Mouse (Mus musculus) embryonic facial prominence, embryonic 14.5 days (tissue): ENCODE results near the gene Pnp2. TPM values are rescaled to one million over a fixed set of nuclear protein-coding genes. Genes with fewer than 3 reads are reported as not detected.
"Not testable (repeated sequence)": the region's sequence is repeated elsewhere in the genome, so short reads cannot be mapped to it uniquely, and the experiment has no call there.

ENCODE experiments used
- ATAC-seq: fragments of 200-750 bp; cut with Nextera tagmentation; 2 replicates; pipeline ENCODE4 v1.8.0; 2017; ENCODE audit warnings: low read depth, moderate number of reproducible peaks, moderate TSS enrichment
- DNase-seq: peaks from one replicate; pipeline ENCODE4 v3.0.0-alpha.2; 2015; ENCODE audit warnings: low spot score
- H3K27ac ChIP-seq: fragments of 300-500 bp; sonication (generic); replicated peaks from 2 replicates; pipeline ENCODE4 v1.5.1; 2014; ENCODE audit warnings: low read depth, mild to moderate bottlenecking, low read length, moderate library complexity
- H3K27me3 ChIP-seq: fragments of 300-500 bp; sonication (generic); replicated peaks from 2 replicates; pipeline ENCODE4 v1.6.1; 2014; ENCODE audit warnings: low read length; ENCODE audit not compliant: control insufficient read depth, insufficient read depth
- H3K36me3 ChIP-seq: fragments of 300-500 bp; sonication (generic); 2 replicates; pipeline ENCODE4 v1.6.1; 2014; ENCODE audit warnings: low read length, mixed read lengths; ENCODE audit not compliant: control insufficient read depth, insufficient read depth
- H3K4me1 ChIP-seq: fragments of 300-500 bp; sonication (generic); 2 replicates; pipeline ENCODE4 v1.6.1; 2014; ENCODE audit warnings: antibody characterized with exemption, low read length; ENCODE audit not compliant: control insufficient read depth, insufficient read depth
- H3K4me2 ChIP-seq: fragments of 300-500 bp; sonication (generic); 2 replicates; pipeline ENCODE4 v1.6.1; 2014; ENCODE audit warnings: low read depth, mild to moderate bottlenecking, low read length, moderate library complexity, mixed read lengths
- H3K4me3 ChIP-seq: fragments of 300-500 bp; sonication (generic); 2 replicates; pipeline ENCODE4 v1.5.1; 2014; ENCODE audit warnings: low read depth, mild to moderate bottlenecking, low read length
- H3K9ac ChIP-seq: fragments of 300-500 bp; sonication (generic); 2 replicates; pipeline ENCODE4 v1.6.1; 2014; ENCODE audit warnings: low read depth, mild to moderate bottlenecking, low read length, moderate library complexity, mixed read lengths
- H3K9me3 ChIP-seq: fragments of 300-500 bp; sonication (generic); 2 replicates; pipeline ENCODE4 v1.6.1; 2016; ENCODE audit warnings: low read length; ENCODE audit not compliant: control insufficient read depth
- WGBS: fragments of 180-500 bp; shearing (Covaris S2); extraction: QIAGEN DNeasy Blood & Tissue Kit; methylation state at CpG from one replicate; pipeline ENCODE4 v1.1.7; 2014; 5-methylcytosine and 5-hydroxymethylcytosine counted together
- polyA plus RNA-seq: library from polyadenylated mRNA; unstranded; fragments of >200 nt; fragmentation: Nextera tagmentation; extraction: Ambion mirVana; gene quantifications from 2 replicates; pipeline ENCODE4 v1.2.1, GENCODE M21; 2014

Pnp2 gene
- polyA plus RNA-seq, 1 experiment from 2014 or later: 0.45 TPM

DNA sequence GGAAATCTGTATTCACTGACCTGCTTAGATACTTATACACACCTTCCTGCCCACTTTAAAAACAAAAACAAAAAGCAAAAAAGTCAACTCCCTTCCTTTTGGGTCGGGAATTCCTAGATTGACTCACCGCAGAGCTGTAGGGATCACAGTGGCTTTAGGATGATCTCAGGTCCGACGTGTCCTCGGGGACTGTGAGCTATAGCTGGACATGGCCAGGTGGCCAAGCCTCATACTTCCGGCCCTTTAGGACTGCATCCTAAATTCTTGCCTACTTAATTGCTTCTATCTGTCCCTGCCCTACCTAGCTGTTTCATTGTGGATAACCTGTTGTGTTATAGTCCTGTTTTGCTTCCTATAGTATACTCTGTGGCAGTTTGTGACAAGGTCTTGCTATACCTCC, 10.7 kb upstream of the Pnp2 start:
- H3K9me3 ChIP-seq, H3K27me3 ChIP-seq, ATAC-seq, DNase-seq, H3K36me3 ChIP-seq, H3K4me1 ChIP-seq: not testable (repeated sequence)
- Histone ChIP-seq H3K4me2 (peak overlapping the region; percentile 66), H3K9ac (peak overlapping the region; percentile 65), H3K27ac (peak overlapping the region; percentile 88), H3K4me3 (peak overlapping the region; percentile 54)
- 10% methylated on average over 6 of the region's 6 CpGs for WGBS

DNA sequence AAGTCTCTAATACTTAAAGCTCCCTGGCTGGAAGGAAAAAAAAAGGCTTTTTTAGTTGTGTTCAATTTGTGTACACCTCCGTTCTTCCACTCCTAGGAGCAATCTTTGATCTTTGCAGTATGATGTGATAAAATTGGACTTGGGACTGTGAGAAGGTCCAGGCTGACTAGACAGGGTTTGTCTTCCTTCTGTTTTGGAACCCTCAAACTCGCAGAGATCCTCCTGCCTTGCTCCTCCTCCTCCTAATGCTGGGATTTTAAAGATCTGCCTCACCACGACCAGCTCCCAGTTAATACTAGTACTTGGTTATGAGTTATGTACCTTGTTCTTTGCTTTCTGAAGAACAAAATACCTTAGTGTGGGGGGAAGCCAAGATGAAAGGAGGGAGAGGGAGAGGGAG, 10.3 kb upstream of the Pnp2 start:
- H3K4me1 ChIP-seq, H3K27me3 ChIP-seq, ATAC-seq, H3K27ac ChIP-seq, H3K36me3 ChIP-seq, DNase-seq, H3K9me3 ChIP-seq: not testable (repeated sequence)
- WGBS: 30% methylated on average over 3 of the region's 3 CpGs
- Histone ChIP-seq H3K9ac (peak overlapping the region; percentile 65), H3K4me3 (peak overlapping the region; percentile 54), H3K4me2 (peak overlapping the region; percentile 66)

DNA sequence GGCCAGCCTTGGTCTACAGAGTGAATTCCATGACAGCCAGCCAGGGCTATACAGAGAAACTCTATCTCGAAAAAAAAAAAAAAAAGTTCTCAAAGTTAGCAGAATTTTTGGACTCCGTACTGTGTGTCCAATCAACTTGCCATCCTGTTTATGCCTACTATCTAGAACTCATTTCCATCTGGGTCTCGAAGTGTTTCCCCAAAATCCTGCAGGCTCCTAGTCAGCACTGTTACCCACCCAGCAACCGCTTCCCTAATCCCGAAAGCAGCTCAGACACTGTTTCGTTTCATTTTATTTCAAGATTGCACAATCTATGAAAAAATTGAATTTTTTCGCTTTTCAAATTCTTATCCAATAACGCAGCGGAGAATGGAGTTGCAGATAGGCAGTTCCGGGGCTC, 305 bp upstream of the Pnp2 start:
- no peaks in the 10 kb centered on the region for H3K9me3 ChIP-seq

DNA sequence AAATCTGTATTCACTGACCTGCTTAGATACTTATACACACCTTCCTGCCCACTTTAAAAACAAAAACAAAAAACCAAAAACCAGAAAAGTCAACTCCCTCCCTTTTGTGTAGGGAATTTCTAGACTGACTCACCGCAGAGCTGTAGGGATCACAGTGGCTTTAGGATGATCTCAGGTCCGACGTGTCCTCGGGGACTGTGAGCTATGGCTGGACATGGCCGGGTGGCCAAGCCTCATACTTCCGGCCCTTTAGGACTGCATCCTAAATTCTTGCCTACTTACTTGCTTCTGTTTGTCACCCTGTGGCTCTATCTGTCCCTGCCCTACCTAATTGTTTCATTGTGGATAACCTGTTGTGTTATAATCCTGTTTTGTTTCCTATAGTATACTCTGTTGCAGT, 932 bp downstream of the Pnp2 start:
- WGBS: 77% methylated on average over 6 of the region's 6 CpGs
- H3K4me2 ChIP-seq, H3K9me3 ChIP-seq, DNase-seq, H3K36me3 ChIP-seq, H3K27ac ChIP-seq, ATAC-seq, H3K27me3 ChIP-seq, H3K4me3 ChIP-seq, H3K4me1 ChIP-seq, H3K9ac ChIP-seq: not testable (repeated sequence)

More for the DNA sequence above, 305 bp upstream of the Pnp2 start:
- no peak for ATAC-seq
- Histone ChIP-seq H3K4me3 (no peak overlapping the region), H3K9ac (no peak overlapping the region), H3K27me3 (no peaks in the 10 kb centered on the region), H3K4me2 (no peak overlapping the region), H3K36me3 (peaks cover 9% of the 10 kb centered on the region; the same call in 1 of the 2 replicates), H3K27ac (no peak overlapping the region), H3K4me1 (no peaks in the 10 kb centered on the region)
- no peak for DNase-seq
- 89% methylated on average over 10 of the region's 10 CpGs for WGBS

DNA sequence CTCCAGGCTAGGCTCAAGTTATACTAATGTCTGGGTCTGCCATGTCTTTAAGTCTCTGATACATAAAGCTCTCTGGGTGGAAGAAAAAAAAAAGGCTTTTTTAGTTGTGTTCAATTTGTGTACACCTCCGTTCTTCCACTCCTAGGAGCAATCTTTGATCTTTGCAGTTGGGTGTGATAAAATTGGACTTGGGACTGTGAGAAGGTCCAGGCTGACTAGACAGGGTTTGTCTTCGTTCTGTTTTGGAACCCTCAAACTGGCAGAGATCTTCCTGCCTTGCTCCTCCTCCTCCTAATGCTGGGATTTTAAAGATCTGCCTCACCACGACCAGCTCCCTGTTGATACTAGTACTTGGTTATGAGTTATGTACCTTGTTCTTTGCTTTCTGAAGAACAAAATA, 1.4 kb downstream of the Pnp2 start:
- not testable (repeated sequence) for H3K36me3 ChIP-seq, H3K4me3 ChIP-seq, H3K9me3 ChIP-seq, H3K4me1 ChIP-seq, H3K9ac ChIP-seq, H3K4me2 ChIP-seq, ATAC-seq, H3K27ac ChIP-seq, H3K27me3 ChIP-seq, DNase-seq
- WGBS: 60% methylated on average over 3 of the region's 3 CpGs

DNA sequence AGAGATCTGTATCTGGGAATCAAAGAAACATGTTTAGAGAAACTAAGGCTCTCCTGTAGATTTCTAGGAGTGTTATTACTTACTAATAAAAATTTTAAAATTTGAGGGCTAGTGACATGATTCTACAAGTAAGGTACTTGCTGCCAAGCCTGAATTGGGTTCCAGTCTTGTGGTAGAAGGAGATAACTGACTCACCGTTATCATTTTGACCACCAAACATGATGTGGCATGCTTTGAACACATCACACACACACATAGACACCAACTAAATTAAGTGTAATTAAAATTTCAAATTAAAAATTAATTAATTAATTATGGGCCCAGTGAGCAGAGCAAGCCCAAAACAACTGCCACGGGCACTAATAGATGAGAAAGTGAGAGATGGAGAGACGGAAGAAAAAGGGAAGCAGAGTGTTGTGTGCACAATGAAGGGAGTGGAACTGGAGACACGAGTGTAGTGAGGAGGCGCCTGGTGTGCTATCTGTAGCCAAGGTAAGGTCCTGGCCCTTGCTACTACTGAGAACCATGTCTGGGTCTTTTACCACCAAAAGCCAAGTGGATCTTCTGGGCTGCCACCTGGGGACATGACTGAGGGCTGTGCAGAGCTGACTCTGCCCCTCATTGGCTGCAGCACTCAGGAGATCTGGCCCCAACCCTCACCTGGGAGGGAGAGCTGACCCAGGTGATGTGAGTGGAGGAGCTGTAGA, 2.6 kb downstream of the Pnp2 start:
- WGBS: 86% methylated on average over 5 of the region's 5 CpGs
- not testable (repeated sequence) for H3K4me3 ChIP-seq, H3K27ac ChIP-seq, DNase-seq, H3K4me1 ChIP-seq, H3K9ac ChIP-seq, H3K4me2 ChIP-seq, H3K27me3 ChIP-seq, H3K9me3 ChIP-seq, H3K36me3 ChIP-seq, ATAC-seq

DNA sequence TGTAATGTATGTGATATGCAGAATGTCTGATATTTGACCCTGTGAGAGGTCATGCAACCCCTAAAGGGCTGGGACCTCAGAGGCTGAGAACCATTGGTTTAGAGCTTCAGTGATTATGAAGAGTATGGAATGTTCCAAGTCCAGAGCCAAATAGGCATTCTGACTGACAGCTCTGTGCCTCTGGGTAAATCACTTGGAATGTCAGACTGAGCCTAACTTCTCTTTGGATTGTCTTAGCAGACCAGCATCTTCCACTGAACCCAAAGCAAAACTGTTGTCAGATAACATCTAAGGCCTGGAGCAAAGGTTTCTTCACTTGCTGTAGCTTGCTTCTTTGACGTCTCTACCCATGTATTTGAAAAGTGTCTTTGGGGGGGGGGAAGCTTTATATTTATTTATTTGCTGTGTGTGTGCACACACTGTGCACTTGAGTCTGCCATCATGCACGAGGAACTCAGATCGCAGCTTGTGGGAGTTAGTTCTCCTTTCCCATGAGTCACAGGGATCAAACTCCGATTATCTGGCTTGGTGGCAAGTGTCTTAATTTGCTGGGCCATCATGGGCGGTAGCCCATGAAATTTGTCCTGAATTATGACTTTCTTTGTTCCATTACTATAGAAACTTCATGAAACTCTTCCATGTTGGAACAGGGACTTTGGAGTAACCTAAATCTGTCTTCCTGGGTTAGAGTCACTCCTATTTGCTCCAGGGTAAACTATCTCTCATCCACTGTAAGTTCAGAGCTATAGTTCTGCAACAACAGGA, 12.6 kb downstream of the Pnp2 start:
- Histone ChIP-seq H3K9ac (no peak overlapping the region), H3K4me2 (no peak overlapping the region), H3K27ac (no peak overlapping the region), H3K4me3 (no peak overlapping the region), H3K9me3 (no peaks in the 10 kb centered on the region), H3K27me3 (no peaks in the 10 kb centered on the region), H3K36me3 (no peaks in the 10 kb centered on the region), H3K4me1 (no peaks in the 10 kb centered on the region; the same call in 1 of the 2 replicates)
- ATAC-seq: no peak
- DNase-seq: peak; percentile 16
- 74% methylated on average over 5 of the region's 5 CpGs for WGBS

DNA sequence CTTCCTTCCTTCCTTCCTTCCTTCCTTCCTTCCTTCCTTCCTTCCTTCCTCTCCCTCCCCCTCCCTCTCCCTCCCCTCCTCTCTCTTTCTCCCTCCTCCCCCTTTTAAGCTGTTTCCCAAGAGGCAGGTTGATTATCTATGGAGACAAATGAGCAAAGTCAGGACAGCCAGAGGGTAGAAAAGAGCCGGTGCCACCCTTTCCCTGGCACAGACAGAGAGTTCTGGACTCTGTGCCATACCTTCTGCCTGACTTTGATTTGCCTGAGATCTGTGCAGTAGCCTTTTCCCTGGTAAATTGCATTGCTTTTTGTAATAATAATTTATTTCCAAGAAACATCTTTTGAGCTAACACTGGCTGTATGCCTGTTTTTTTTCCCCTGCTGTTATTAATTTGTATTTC, 13.2 kb downstream of the Pnp2 start:
- Histone ChIP-seq H3K36me3 (no peaks in the 10 kb centered on the region), H3K9ac (no peak overlapping the region), H3K27ac (no peak overlapping the region), H3K4me1 (no peaks in the 10 kb centered on the region; the same call in 1 of the 2 replicates), H3K4me2 (peak overlapping the region; percentile 3; the same call in 1 of the 2 replicates), H3K4me3 (no peak overlapping the region), H3K9me3 (no peaks in the 10 kb centered on the region), H3K27me3 (no peaks in the 10 kb centered on the region)
- ATAC-seq: no peak
- DNase-seq: no peak
- 24% methylated on average over 1 of the region's 1 CpGs for WGBS
